Mouse (Mus musculus): ENCODE results near the gene Lrp1. TPM values are rescaled to one million over a fixed set of nuclear protein-coding genes. Genes with fewer than 3 reads are reported as not detected.

The Lrp1 gene
- total and polyA plus RNA-seq, 3 experiments, result 0.39 to 0.42 TPM; not detected in 1

- no peak overlapping the region for H3K9ac ChIP-seq (ENCODE audit: control insufficient read depth, low read depth, low read length, poor library complexity, severe bottlenecking)
- no peak for DNase-seq (ENCODE audit: low read depth, low spot score)
- TF ChIP-seq TCF12 (IDR thresholded peaks at IDR 0.05; ENCODE audit: low read depth, low read length) (no peak), RAD21 (IDR thresholded peaks at IDR 0.05; ENCODE audit: low read depth, low read length) (no peak)
Observed at GRCm38 (mm10) chr10:127603437-127604371, 17.2 kb downstream of the Lrp1 start.

GRCm38 (mm10) chr10:127602194-127602593 is 18.8 kb downstream of the Lrp1 start:
- no peak for DNase-seq (ENCODE audit: low read depth, low spot score)
- Histone ChIP-seq H3K9ac (ENCODE audit: control insufficient read depth, low read depth, low read length, poor library complexity, severe bottlenecking) (no peak overlapping the region), H3K4me1 (ENCODE audit: control insufficient read depth in 1 of 2, insufficient read depth in 2 of 2, low read length in 2 of 2) (peaks cover 0 to 13% of the 10 kb centered on the region in 2 experiments; a peak in 3 of 4 replicates), H3K9me3 (replicated peaks; ENCODE audit: insufficient read depth, low read length) (no peaks in the 10 kb centered on the region), H3K27ac (ENCODE audit: control insufficient read depth, low read depth, low read length) (no peak overlapping the region), H3K4me3 (ENCODE audit: control insufficient read depth in 1 of 2, insufficient read depth in 1 of 2, low read depth in 2 of 2, low read length in 2 of 2) (no peak overlapping the region), H3K79me2 (ENCODE audit: control insufficient read depth, insufficient read depth, low read length, poor library complexity) (no peaks in the 10 kb centered on the region), H3K27me3 (ENCODE audit: control insufficient read depth in 1 of 2, insufficient read depth in 2 of 2, low read length in 2 of 2) (peaks cover 2 to 4% of the 10 kb centered on the region in 2 experiments; a peak in 2 of 4 replicates), H3K36me3 (ENCODE audit: control insufficient read depth in 1 of 2, insufficient read depth in 2 of 2, low read length in 2 of 2) (peaks cover 0 to 6% of the 10 kb centered on the region in 2 experiments; a peak in 1 of 4 replicates)
- TF ChIP-seq POLR2A (IDR thresholded peaks at IDR 0.05; ENCODE audit: control insufficient read depth in 1 of 2, insufficient read depth in 1 of 2, low read depth in 1 of 2, low read length in 2 of 2, poor library complexity in 1 of 2), result no peak
- no peak for TF ChIP-seq MAZ (IDR thresholded peaks at IDR 0.05; ENCODE audit: low read depth, low read length)

More at GRCm38 (mm10) chr10:127603437-127604371, 17.2 kb downstream of the Lrp1 start:
- H3K27ac ChIP-seq (ENCODE audit: control insufficient read depth, low read depth, low read length), result no peak overlapping the region
- H3K79me2 ChIP-seq (ENCODE audit: control insufficient read depth, insufficient read depth, low read length, poor library complexity), result no peaks in the 10 kb centered on the region
- H3K36me3 ChIP-seq (ENCODE audit: control insufficient read depth in 1 of 2, insufficient read depth in 2 of 2, low read length in 2 of 2), result peaks cover 0 to 6% of the 10 kb centered on the region in 2 experiments; a peak in 1 of 4 replicates
- H3K9me3 ChIP-seq (replicated peaks; ENCODE audit: insufficient read depth, low read length), result no peaks in the 10 kb centered on the region
- H3K4me3 ChIP-seq (ENCODE audit: control insufficient read depth in 1 of 2, insufficient read depth in 1 of 2, low read depth in 2 of 2, low read length in 2 of 2), result no peak overlapping the region
- H3K27me3 ChIP-seq (ENCODE audit: control insufficient read depth in 1 of 2, insufficient read depth in 2 of 2, low read length in 2 of 2), result peaks cover 2 to 5% of the 10 kb centered on the region in 2 experiments; a peak in 3 of 4 replicates
- H3K4me1 ChIP-seq (ENCODE audit: control insufficient read depth in 1 of 2, insufficient read depth in 2 of 2, low read length in 2 of 2), result peaks cover 0 to 12% of the 10 kb centered on the region in 2 experiments; a peak in 3 of 4 replicates

- peaks cover 0 to 31% of the 10 kb centered on the region in 2 experiments; a peak in 3 of 4 replicates for H3K4me1 ChIP-seq (ENCODE audit: control insufficient read depth in 1 of 2, insufficient read depth in 2 of 2, low read length in 2 of 2)
- H3K27me3 ChIP-seq (ENCODE audit: control insufficient read depth in 1 of 2, insufficient read depth in 2 of 2, low read length in 2 of 2), result peaks cover 2 to 4% of the 10 kb centered on the region in 2 experiments; a peak in 2 of 4 replicates
- peaks cover 0 to 11% of the 10 kb centered on the region in 2 experiments; a peak in 1 of 4 replicates for H3K36me3 ChIP-seq (ENCODE audit: control insufficient read depth in 1 of 2, insufficient read depth in 2 of 2, low read length in 2 of 2)
- no peak overlapping the region for H3K4me3 ChIP-seq (ENCODE audit: control insufficient read depth in 1 of 2, insufficient read depth in 1 of 2, low read depth in 2 of 2, low read length in 2 of 2)
- no peaks in the 10 kb centered on the region for H3K79me2 ChIP-seq (ENCODE audit: control insufficient read depth, insufficient read depth, low read length, poor library complexity)
- no peaks in the 10 kb centered on the region for H3K9me3 ChIP-seq (replicated peaks; ENCODE audit: insufficient read depth, low read length)
- no peak overlapping the region for H3K27ac ChIP-seq (ENCODE audit: control insufficient read depth, low read depth, low read length)
- TF ChIP-seq MAX (IDR thresholded peaks at IDR 0.05; ENCODE audit: low read length) (no peak), MAFK (IDR thresholded peaks at IDR 0.05; ENCODE audit: borderline replicate concordance, low read depth, low read length) (no peak), POLR2AphosphoS2 (IDR thresholded peaks at IDR 0.05; ENCODE audit: low read length) (no peak), ZKSCAN1 (IDR thresholded peaks at IDR 0.05; ENCODE audit: low read depth, low read length) (no peak), HCFC1 (IDR thresholded peaks at IDR 0.05; ENCODE audit: low read depth, low read length) (no peak), ETS1 (IDR thresholded peaks at IDR 0.05; ENCODE audit: low read depth, low read length) (no peak), JUND (IDR thresholded peaks at IDR 0.05; ENCODE audit: low read depth, low read length) (no peak), CTCF (IDR thresholded peaks at IDR 0.05 in 2 of 3, conservative IDR thresholded peaks at IDR 0.05 in 1 of 3; ENCODE audit: control insufficient read depth in 1 of 3, insufficient read depth in 1 of 3, low read depth in 2 of 3, low read length in 3 of 3, poor library complexity in 1 of 3, severe bottlenecking in 1 of 3) (no peak), UBTF (IDR thresholded peaks at IDR 0.05; ENCODE audit: borderline replicate concordance, insufficient read depth, low read depth, low read length) (no peak), GATA1 (IDR thresholded peaks at IDR 0.05; ENCODE audit: low read depth, low read length) (no peak), ZC3H11A (IDR thresholded peaks at IDR 0.05; ENCODE audit: low read depth, low read length) (no peak), POLR2A (IDR thresholded peaks at IDR 0.05; ENCODE audit: control insufficient read depth in 1 of 2, insufficient read depth in 1 of 2, low read depth in 1 of 2, low read length in 2 of 2, poor library complexity in 1 of 2) (no peak)
- H3K9ac ChIP-seq (ENCODE audit: control insufficient read depth, low read depth, low read length, poor library complexity, severe bottlenecking), result no peak overlapping the region
- DNase-seq (ENCODE audit: low read depth, low spot score), result no peak
Observed at GRCm38 (mm10) chr10:127599779-127600541, 21.0 kb downstream of the Lrp1 start.

All from MEL (cell line).